Mouse (Mus musculus) embryonic fibroblast, embryonic 13.5 days (primary cell): ENCODE results near the gene Mapk6. TPM values are rescaled to one million over a fixed set of nuclear protein-coding genes. Genes with fewer than 3 reads are reported as not detected.

ENCODE experiments used
- H3K27ac ChIP-seq: 2 replicates; pipeline ENCODE4 v1.5.1; 2012; ENCODE audit warnings: low read length, control low read depth, inconsistent platforms; ENCODE audit not compliant: insufficient read depth
- H3K4me1 ChIP-seq: 2 replicates; pipeline ENCODE4 v1.6.1; 2011; ENCODE audit warnings: low read length; ENCODE audit not compliant: control insufficient read depth, insufficient read depth
- H3K4me3 ChIP-seq: 2 replicates; pipeline ENCODE4 v1.5.1; 2011; ENCODE audit warnings: mild to moderate bottlenecking, control low read depth, low read length; ENCODE audit not compliant: insufficient read depth
- CTCF ChIP-seq: IDR thresholded peaks from 2 replicates; pipeline ENCODE4 v1.5.1; 2011; ENCODE audit warnings: mild to moderate bottlenecking, control low read depth, low read length, moderate library complexity, borderline replicate concordance; ENCODE audit not compliant: insufficient read depth
- POLR2A ChIP-seq: IDR thresholded peaks from 2 replicates; pipeline ENCODE4 v1.6.1; 2011; ENCODE audit warnings: low read depth, mild to moderate bottlenecking, control low read depth, low read length, moderate library complexity
- polyA plus RNA-seq: library from polyadenylated mRNA; stranded (reverse); fragments of >200 nt; gene quantifications from 2 replicates; pipeline ENCODE4 v1.2.4, GENCODE M21; 2011; ENCODE audit warnings: low read depth; ENCODE audit not compliant: missing spikeins, insufficient read length

The Mapk6 gene
- polyA plus RNA-seq, 1 experiment: 107 TPM

GRCm38 (mm10) chr9:75393251-75393650, 16.6 kb downstream of the Mapk6 start:
- TF ChIP-seq CTCF (no peak), POLR2A (no peak)
- Histone ChIP-seq H3K4me3 (no peak overlapping the region), H3K4me1 (no peaks in the 10 kb centered on the region)

GRCm38 (mm10) chr9:75385218-75385974, 24.4 kb downstream of the Mapk6 start:
- H3K27ac ChIP-seq: no peak overlapping the region
- TF ChIP-seq POLR2A: no peak
- TF ChIP-seq CTCF: no peak
- no peak overlapping the region for H3K4me3 ChIP-seq
- H3K4me1 ChIP-seq: no peaks in the 10 kb centered on the region

More at GRCm38 (mm10) chr9:75393251-75393650, 16.6 kb downstream of the Mapk6 start:
- no peak overlapping the region for H3K27ac ChIP-seq

GRCm38 (mm10) chr9:75384337-75384962, 25.4 kb downstream of the Mapk6 start:
- Histone ChIP-seq H3K4me1 (no peaks in the 10 kb centered on the region), H3K4me3 (no peak overlapping the region), H3K27ac (no peak overlapping the region)
- TF ChIP-seq CTCF (no peak), POLR2A (no peak)

- Histone ChIP-seq H3K27ac (no peak overlapping the region), H3K4me1 (no peaks in the 10 kb centered on the region), H3K4me3 (no peak overlapping the region)
- TF ChIP-seq POLR2A (no peak), CTCF (no peak)
Observed at GRCm38 (mm10) chr9:75383785-75384184, 26.0 kb downstream of the Mapk6 start.

- H3K27ac ChIP-seq: no peak overlapping the region
- no peak overlapping the region for H3K4me3 ChIP-seq
- H3K4me1 ChIP-seq: no peaks in the 10 kb centered on the region
- TF ChIP-seq POLR2A: no peak
- TF ChIP-seq CTCF: no peak
Observed at GRCm38 (mm10) chr9:75382825-75383224, 27.0 kb downstream of the Mapk6 start.

GRCm38 (mm10) chr9:75378774-75379173, 31.0 kb downstream of the Mapk6 start:
- no peak overlapping the region for H3K27ac ChIP-seq
- no peaks in the 10 kb centered on the region for H3K4me1 ChIP-seq
- no peak overlapping the region for H3K4me3 ChIP-seq
- TF ChIP-seq POLR2A (no peak), CTCF (no peak)

GRCm38 (mm10) chr9:75376428-75376827, 33.4 kb downstream of the Mapk6 start:
- H3K4me1 ChIP-seq: no peaks in the 10 kb centered on the region
- no peak overlapping the region for H3K4me3 ChIP-seq
- H3K27ac ChIP-seq: no peak overlapping the region
- TF ChIP-seq POLR2A (no peak), CTCF (no peak)

GRCm38 (mm10) chr9:75375606-75376005, 34.2 kb downstream of the Mapk6 start:
- Histone ChIP-seq H3K27ac (no peak overlapping the region), H3K4me3 (no peak overlapping the region), H3K4me1 (no peaks in the 10 kb centered on the region)
- TF ChIP-seq POLR2A (no peak), CTCF (no peak)

GRCm38 (mm10) chr9:75368779-75369178, 41.0 kb downstream of the Mapk6 start:
- Histone ChIP-seq H3K27ac (no peak overlapping the region), H3K4me1 (no peaks in the 10 kb centered on the region), H3K4me3 (no peak overlapping the region)
- no peak for TF ChIP-seq CTCF
- no peak for TF ChIP-seq POLR2A

- no peak overlapping the region for H3K4me3 ChIP-seq
- TF ChIP-seq POLR2A: no peak
- TF ChIP-seq CTCF: no peak
- no peak overlapping the region for H3K27ac ChIP-seq
- H3K4me1 ChIP-seq: no peaks in the 10 kb centered on the region
Observed at GRCm38 (mm10) chr9:75366191-75366590, 43.6 kb downstream of the Mapk6 start.
